Mouse (Mus musculus): Measurements from ENCODE around the gene Cttn. TPM values are rescaled to one million over a fixed set of nuclear protein-coding genes. Genes with fewer than 3 reads are reported as not detected.

Cttn gene
- polyA plus RNA-seq, 1 experiment from 2014 or later: 128 TPM

DNA sequence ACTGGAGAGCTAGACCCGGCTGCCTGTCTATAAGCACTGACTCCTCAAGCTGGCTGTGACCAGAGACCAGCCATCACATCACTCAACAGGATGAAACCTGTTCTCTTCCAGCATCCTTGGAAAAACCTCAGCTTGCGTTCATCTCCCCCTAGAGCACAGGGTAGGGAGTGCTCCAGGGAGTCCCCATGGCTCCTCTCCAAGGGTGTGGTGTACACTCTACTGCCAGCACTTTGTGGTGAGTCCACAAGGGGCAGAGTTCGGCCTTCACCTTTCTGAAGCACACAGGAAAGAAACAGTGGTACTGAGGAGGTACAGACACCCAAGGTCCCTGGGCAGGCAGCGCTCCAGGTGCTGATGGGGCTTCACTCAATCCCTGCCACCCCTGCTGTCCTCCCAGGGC, 55.0 kb downstream of the Cttn start:
- Histone ChIP-seq H3K9me3 (replicated peaks; ENCODE audit: control insufficient read depth, low read length) (no peaks in the 10 kb centered on the region), H3K27ac (ENCODE audit: low read length) (no peak overlapping the region), H3K36me3 (ENCODE audit: control insufficient read depth, insufficient read depth) (no peaks in the 10 kb centered on the region), H3K4me2 (ENCODE audit: low read depth, low read length) (no peak overlapping the region), H3K4me1 (ENCODE audit: control insufficient read depth, insufficient read depth, low read length) (peaks cover 2% of the 10 kb centered on the region; the same call in 1 of the 2 replicates), H3K9ac (ENCODE audit: low read length) (no peak overlapping the region), H3K4me3 (ENCODE audit: low read length) (no peak overlapping the region), H3K27me3 (ENCODE audit: control insufficient read depth, insufficient read depth, low read length) (peaks cover 7% of the 10 kb centered on the region)
- ATAC-seq (replicated peaks; ENCODE audit: extremely low read depth, insufficient read depth, low FRiP score): no peak
- WGBS: 75% methylated on average over 4 of the region's 4 CpGs

DNA sequence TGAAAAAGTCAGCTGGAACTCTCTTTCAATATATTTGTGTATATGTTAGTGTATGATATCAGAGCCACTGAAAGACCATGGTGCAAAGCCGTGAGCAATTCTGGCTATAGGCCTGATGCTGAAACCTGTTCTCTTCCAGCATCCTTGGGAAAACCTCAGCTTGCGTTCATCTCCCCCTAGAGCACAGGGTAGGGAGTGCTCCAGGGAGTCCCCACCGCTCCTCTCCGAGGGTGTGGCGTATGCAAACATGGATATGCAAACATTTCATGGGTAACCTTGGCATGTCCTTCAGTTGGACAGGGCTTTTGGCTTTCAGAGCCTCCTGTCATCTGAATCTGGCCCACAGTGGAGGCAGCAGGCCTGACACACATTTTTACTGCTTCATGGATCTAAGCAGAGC, 56.2 kb downstream of the Cttn start:
- Histone ChIP-seq H3K9ac (ENCODE audit: low read length) (no peak overlapping the region), H3K27me3 (ENCODE audit: control insufficient read depth, insufficient read depth, low read length) (peaks cover 12% of the 10 kb centered on the region), H3K4me2 (ENCODE audit: low read depth, low read length) (no peak overlapping the region), H3K4me3 (ENCODE audit: low read length) (no peak overlapping the region), H3K36me3 (ENCODE audit: control insufficient read depth, insufficient read depth) (no peaks in the 10 kb centered on the region), H3K27ac (ENCODE audit: low read length) (no peak overlapping the region), H3K4me1 (ENCODE audit: control insufficient read depth, insufficient read depth, low read length) (peaks cover 2% of the 10 kb centered on the region; the same call in 1 of the 2 replicates), H3K9me3 (replicated peaks; ENCODE audit: control insufficient read depth, low read length) (no peaks in the 10 kb centered on the region)
- no peak for ATAC-seq (replicated peaks; ENCODE audit: extremely low read depth, insufficient read depth, low FRiP score)
- WGBS: 75% methylated on average over 5 of the region's 5 CpGs

DNA sequence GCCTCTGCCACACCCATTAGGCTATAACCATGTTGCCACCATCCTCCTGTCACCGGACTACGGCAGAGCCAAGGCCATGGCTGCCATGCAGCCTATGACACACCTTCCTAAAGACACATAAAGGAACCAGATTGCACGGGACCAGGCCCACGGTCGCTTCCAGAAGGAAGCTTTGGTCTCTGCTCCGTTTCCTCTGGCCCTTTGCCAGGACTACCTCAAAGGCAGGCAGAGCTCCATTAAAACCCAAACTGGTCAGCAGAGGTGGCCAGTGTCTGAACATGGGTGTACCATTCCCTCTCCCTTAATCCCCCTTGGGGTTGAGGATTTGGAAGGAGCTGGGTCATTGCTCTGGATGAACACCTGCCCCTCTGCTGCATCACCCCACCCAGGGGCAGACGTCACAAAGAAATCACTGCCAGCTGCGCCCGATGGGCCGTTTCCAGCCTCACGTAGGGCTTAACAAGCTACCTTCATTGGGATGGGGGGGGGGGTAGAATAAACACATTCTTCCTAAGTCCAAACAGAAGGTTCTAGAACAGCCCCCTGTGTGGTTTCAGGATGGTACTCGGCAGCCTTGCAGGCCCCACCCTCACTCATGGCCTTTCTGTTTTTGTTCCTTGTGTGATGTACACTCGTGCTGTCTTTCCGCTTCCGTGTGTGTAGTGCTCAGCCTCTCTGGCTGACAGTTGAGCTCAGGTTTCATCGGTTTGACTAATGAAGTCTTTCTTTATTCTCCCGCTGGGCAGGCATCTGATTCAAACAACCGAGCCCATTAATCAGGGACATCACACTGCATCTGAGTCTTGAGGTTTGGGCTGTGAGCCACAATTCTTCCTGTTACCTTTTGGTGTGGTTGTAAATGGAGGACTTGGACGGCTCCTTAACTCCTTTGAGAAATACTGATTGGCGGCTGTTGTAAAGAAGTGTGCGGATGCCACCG, 58.6 kb downstream of the Cttn start:
- Histone ChIP-seq H3K9ac (ENCODE audit: low read length) (no peak overlapping the region), H3K27ac (ENCODE audit: low read length) (no peak overlapping the region), H3K27me3 (ENCODE audit: control insufficient read depth, insufficient read depth, low read length) (peaks cover 18% of the 10 kb centered on the region), H3K9me3 (replicated peaks; ENCODE audit: control insufficient read depth, low read length) (no peaks in the 10 kb centered on the region), H3K4me1 (ENCODE audit: control insufficient read depth, insufficient read depth, low read length) (no peaks in the 10 kb centered on the region), H3K4me3 (ENCODE audit: low read length) (no peak overlapping the region), H3K4me2 (ENCODE audit: low read depth, low read length) (no peak overlapping the region), H3K36me3 (ENCODE audit: control insufficient read depth, insufficient read depth) (no peaks in the 10 kb centered on the region)
- ATAC-seq (replicated peaks; ENCODE audit: extremely low read depth, insufficient read depth, low FRiP score): no peak
- WGBS: 64% methylated on average over 22 of the region's 22 CpGs

DNA sequence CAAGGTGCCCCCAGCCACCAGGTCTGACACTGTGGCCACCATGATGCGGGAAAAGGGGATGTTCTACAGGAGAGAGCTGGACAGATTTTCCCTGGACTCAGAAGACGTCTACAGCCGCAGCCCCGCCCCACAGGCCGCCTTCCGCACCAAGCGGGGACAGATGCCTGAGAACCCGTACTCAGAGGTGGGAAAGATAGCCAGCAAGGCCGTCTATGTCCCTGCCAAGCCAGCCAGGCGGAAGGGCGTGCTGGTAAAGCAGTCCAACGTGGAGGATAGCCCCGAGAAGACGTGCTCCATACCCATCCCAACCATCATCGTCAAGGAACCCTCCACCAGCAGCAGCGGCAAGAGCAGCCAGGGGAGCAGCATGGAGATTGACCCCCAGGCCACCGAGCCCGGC, 61.1 kb downstream of the Cttn start:
- ATAC-seq (replicated peaks; ENCODE audit: extremely low read depth, insufficient read depth, low FRiP score): no peak
- no peaks in the 10 kb centered on the region for H3K4me1 ChIP-seq (ENCODE audit: control insufficient read depth, insufficient read depth, low read length)
- no peaks in the 10 kb centered on the region for H3K36me3 ChIP-seq (ENCODE audit: control insufficient read depth, insufficient read depth)
- no peak overlapping the region for H3K4me3 ChIP-seq (ENCODE audit: low read length)
- H3K4me2 ChIP-seq (ENCODE audit: low read depth, low read length): no peak overlapping the region
- no peaks in the 10 kb centered on the region for H3K9me3 ChIP-seq (replicated peaks; ENCODE audit: control insufficient read depth, low read length)
- H3K27ac ChIP-seq (ENCODE audit: low read length): no peak overlapping the region
- H3K27me3 ChIP-seq (ENCODE audit: control insufficient read depth, insufficient read depth, low read length): peaks cover 18% of the 10 kb centered on the region
- H3K9ac ChIP-seq (ENCODE audit: low read length): no peak overlapping the region
- 69% methylated on average over 18 of the region's 18 CpGs for WGBS

DNA sequence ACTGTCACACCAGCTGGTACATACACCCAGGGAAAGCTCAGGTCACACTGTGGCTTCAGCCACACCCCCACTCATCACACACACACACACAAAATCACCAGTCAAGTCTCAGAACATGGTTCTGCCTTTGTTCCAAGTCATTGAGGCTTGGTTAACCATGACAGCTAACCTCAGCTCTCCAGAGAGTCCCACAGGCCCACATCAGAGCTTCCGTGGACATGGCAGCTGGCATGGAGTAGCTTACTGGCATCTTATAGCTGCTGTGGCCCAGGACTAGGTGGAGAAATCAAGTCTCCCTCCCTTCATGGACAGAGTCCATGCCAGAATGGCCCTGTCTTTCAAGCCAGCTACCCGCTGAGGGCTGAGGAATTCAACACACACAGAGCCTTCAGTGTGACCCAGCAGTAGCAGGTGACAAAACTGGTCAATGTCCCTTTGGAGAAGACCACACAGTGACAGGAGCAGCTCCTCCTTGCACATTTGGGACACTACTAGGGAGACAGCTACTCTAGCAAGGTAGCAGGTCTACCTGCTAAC, 62.3 kb downstream of the Cttn start:
- H3K4me2 ChIP-seq (ENCODE audit: low read depth, low read length): no peak overlapping the region
- H3K9me3 ChIP-seq (replicated peaks; ENCODE audit: control insufficient read depth, low read length): no peaks in the 10 kb centered on the region
- H3K27me3 ChIP-seq (ENCODE audit: control insufficient read depth, insufficient read depth, low read length): peaks cover 15% of the 10 kb centered on the region
- H3K27ac ChIP-seq (ENCODE audit: low read length): no peak overlapping the region
- H3K9ac ChIP-seq (ENCODE audit: low read length): no peak overlapping the region
- H3K36me3 ChIP-seq (ENCODE audit: control insufficient read depth, insufficient read depth): no peaks in the 10 kb centered on the region
- ATAC-seq (replicated peaks; ENCODE audit: extremely low read depth, insufficient read depth, low FRiP score): no peak
- 86% methylated on average over 2 of the region's 2 CpGs for WGBS
- H3K4me1 ChIP-seq (ENCODE audit: control insufficient read depth, insufficient read depth, low read length): no peaks in the 10 kb centered on the region
- H3K4me3 ChIP-seq (ENCODE audit: low read length): no peak overlapping the region

DNA sequence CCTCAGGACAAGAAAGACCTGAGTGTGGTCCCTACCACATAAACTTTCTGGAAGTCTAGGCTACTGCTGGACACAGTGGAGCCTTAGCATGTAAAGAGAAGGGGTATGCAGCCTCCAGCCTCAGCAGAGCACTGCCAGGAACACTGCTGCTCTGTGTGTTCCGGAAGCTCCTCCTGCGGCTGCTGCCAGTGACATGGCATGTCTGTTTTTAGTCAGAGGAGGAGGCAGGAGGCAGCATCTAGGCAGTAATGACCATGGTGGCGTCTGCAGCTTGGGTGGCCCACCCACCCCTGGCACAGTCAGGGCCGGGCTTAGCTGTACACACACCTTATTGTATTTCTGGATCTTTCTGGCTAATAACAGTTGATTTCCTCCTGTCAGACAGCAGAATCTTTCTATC, 63.1 kb downstream of the Cttn start:
- H3K36me3 ChIP-seq (ENCODE audit: control insufficient read depth, insufficient read depth): no peaks in the 10 kb centered on the region
- ATAC-seq (replicated peaks; ENCODE audit: extremely low read depth, insufficient read depth, low FRiP score): no peak
- H3K27ac ChIP-seq (ENCODE audit: low read length): no peak overlapping the region
- no peaks in the 10 kb centered on the region for H3K4me1 ChIP-seq (ENCODE audit: control insufficient read depth, insufficient read depth, low read length)
- H3K4me3 ChIP-seq (ENCODE audit: low read length): no peak overlapping the region
- 38% methylated on average over 4 of the region's 4 CpGs for WGBS
- no peak overlapping the region for H3K4me2 ChIP-seq (ENCODE audit: low read depth, low read length)
- H3K27me3 ChIP-seq (ENCODE audit: control insufficient read depth, insufficient read depth, low read length): peaks cover 15% of the 10 kb centered on the region
- H3K9me3 ChIP-seq (replicated peaks; ENCODE audit: control insufficient read depth, low read length): no peaks in the 10 kb centered on the region
- no peak overlapping the region for H3K9ac ChIP-seq (ENCODE audit: low read length)

DNA sequence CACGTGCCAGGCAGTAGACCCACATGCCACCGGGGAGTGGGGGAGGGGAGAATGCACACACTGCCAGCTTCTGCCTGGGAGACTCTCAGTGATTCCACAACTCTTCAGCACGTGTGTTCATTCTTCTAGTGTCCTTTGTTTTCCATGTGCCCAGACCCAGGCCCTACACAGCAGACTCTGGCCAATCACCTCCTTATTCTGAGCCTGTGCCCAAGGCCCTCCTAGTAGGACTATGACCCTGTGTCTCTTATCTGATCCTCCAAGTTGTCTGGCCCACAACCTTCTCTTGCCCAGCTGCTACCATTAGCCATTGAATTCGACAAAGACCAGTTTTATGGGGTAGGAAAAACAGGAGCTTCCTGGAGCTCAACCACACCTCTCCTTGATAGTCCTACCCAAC, 68.3 kb downstream of the Cttn start:
- Histone ChIP-seq H3K9ac (ENCODE audit: low read length) (no peak overlapping the region), H3K4me2 (ENCODE audit: low read depth, low read length) (no peak overlapping the region), H3K36me3 (ENCODE audit: control insufficient read depth, insufficient read depth) (no peaks in the 10 kb centered on the region), H3K27me3 (ENCODE audit: control insufficient read depth, insufficient read depth, low read length) (no peaks in the 10 kb centered on the region), H3K27ac (ENCODE audit: low read length) (no peak overlapping the region), H3K4me3 (ENCODE audit: low read length) (no peak overlapping the region), H3K9me3 (replicated peaks; ENCODE audit: control insufficient read depth, low read length) (no peaks in the 10 kb centered on the region), H3K4me1 (ENCODE audit: control insufficient read depth, insufficient read depth, low read length) (no peaks in the 10 kb centered on the region)
- ATAC-seq (replicated peaks; ENCODE audit: extremely low read depth, insufficient read depth, low FRiP score): no peak
- 57% methylated on average over 4 of the region's 4 CpGs for WGBS

DNA sequence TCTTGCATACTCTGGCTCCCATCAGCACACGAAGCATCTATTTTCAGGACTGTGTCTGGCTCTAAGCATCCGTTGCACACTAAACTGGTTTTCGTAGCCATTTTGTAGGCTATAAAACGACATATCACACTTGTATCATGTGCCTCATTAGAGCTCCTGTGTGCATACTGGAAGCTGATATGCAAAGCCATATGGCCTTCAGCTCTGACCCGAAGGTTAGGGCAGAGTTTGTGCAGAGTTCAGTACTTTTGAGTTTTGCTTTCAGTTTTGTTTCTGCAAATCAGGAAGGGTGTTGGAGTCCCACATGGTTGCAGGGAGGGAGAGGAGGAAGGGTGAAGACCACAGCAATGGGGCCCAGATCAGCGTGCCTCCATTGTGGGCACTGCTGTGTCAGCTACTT, 79.1 kb downstream of the Cttn start:
- H3K36me3 ChIP-seq (ENCODE audit: control insufficient read depth, insufficient read depth): no peaks in the 10 kb centered on the region
- no peaks in the 10 kb centered on the region for H3K27me3 ChIP-seq (ENCODE audit: control insufficient read depth, insufficient read depth, low read length)
- 75% methylated on average over 6 of the region's 6 CpGs for WGBS
- H3K9ac ChIP-seq (ENCODE audit: low read length): no peak overlapping the region
- H3K4me3 ChIP-seq (ENCODE audit: low read length): no peak overlapping the region
- H3K4me1 ChIP-seq (ENCODE audit: control insufficient read depth, insufficient read depth, low read length): no peaks in the 10 kb centered on the region
- no peaks in the 10 kb centered on the region for H3K9me3 ChIP-seq (replicated peaks; ENCODE audit: control insufficient read depth, low read length)
- no peak for ATAC-seq (replicated peaks; ENCODE audit: extremely low read depth, insufficient read depth, low FRiP score)
- H3K27ac ChIP-seq (ENCODE audit: low read length): no peak overlapping the region
- H3K4me2 ChIP-seq (ENCODE audit: low read depth, low read length): no peak overlapping the region

DNA sequence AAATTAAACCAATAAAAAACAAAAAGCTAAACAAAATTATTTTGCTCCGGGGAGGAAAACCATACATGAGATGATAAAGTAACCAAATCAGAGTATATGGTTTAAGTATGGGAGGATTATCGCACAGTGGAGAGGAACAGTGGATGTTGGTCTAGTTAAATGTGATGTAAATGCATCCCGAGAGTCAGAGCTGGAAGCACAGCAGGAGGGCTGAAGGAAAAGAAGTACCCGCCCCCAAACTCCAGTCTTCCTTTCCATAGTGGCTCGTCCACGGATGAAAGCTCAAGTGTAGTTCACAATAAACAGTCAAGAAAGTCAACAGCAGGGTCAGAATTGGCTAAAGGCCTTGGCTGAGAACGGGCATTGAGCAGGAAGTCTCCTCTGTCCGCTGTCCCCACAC, 80.1 kb downstream of the Cttn start:
- H3K9ac ChIP-seq (ENCODE audit: low read length): no peak overlapping the region
- H3K36me3 ChIP-seq (ENCODE audit: control insufficient read depth, insufficient read depth): no peaks in the 10 kb centered on the region
- 65% methylated on average over 8 of the region's 8 CpGs for WGBS
- no peaks in the 10 kb centered on the region for H3K9me3 ChIP-seq (replicated peaks; ENCODE audit: control insufficient read depth, low read length)
- H3K4me3 ChIP-seq (ENCODE audit: low read length): no peak overlapping the region
- no peak for ATAC-seq (replicated peaks; ENCODE audit: extremely low read depth, insufficient read depth, low FRiP score)
- H3K4me2 ChIP-seq (ENCODE audit: low read depth, low read length): no peak overlapping the region
- H3K27ac ChIP-seq (ENCODE audit: low read length): no peak overlapping the region
- no peaks in the 10 kb centered on the region for H3K27me3 ChIP-seq (ENCODE audit: control insufficient read depth, insufficient read depth, low read length)
- H3K4me1 ChIP-seq (ENCODE audit: control insufficient read depth, insufficient read depth, low read length): no peaks in the 10 kb centered on the region

All from heart, embryonic 16.5 days (tissue).